Mouse (Mus musculus): Measurements from ENCODE around the gene Ubxn11. TPM values are rescaled to one million over a fixed set of nuclear protein-coding genes. Genes with fewer than 3 reads are reported as not detected.

Ubxn11 gene
- total RNA-seq (2021), result 10 to 100 TPM; 22.6 to 25.0 TPM
- long read RNA-seq, experiment 1, transcript Ubxn11-202 (15 exons, 1,573 nt), result major isoform, 5 of 26 reads
- long read RNA-seq, experiment 1, partial matches to known transcripts, result 1 of 26 reads
- long read RNA-seq, experiment 1, other reads (novel, unspliced or antisense), result 18 of 26 reads
- long read RNA-seq, experiment 2, transcript Ubxn11-202 (15 exons, 1,573 nt), result major isoform, 5 of 25 reads
- long read RNA-seq, experiment 2, partial matches to known transcripts, result 3 of 25 reads
- long read RNA-seq, experiment 2, other reads (novel, unspliced or antisense), result 15 of 25 reads

- DNase-seq (ENCODE audit: low spot score in 2 of 2), result peak; percentile 93
- intact Hi-C loops (cut with DNase I), result no loop called here
These were observed at the start of gene Ubxn11 for GRCm38 (mm10) chr4:134101979-134102741. Gene Ubxn11, plus strand, starts transcription at chr4:134102570.

- intact Hi-C loops (cut with DNase I), result no loop called here
- no peak for DNase-seq (ENCODE audit: low spot score in 2 of 2)
These were observed 48.8 kb upstream of the Ubxn11 start, which contains the start of gene Zfp683 for GRCm38 (mm10) chr4:134053538-134053937. Gene Zfp683, plus strand, starts transcription at chr4:134053838.

DNA sequence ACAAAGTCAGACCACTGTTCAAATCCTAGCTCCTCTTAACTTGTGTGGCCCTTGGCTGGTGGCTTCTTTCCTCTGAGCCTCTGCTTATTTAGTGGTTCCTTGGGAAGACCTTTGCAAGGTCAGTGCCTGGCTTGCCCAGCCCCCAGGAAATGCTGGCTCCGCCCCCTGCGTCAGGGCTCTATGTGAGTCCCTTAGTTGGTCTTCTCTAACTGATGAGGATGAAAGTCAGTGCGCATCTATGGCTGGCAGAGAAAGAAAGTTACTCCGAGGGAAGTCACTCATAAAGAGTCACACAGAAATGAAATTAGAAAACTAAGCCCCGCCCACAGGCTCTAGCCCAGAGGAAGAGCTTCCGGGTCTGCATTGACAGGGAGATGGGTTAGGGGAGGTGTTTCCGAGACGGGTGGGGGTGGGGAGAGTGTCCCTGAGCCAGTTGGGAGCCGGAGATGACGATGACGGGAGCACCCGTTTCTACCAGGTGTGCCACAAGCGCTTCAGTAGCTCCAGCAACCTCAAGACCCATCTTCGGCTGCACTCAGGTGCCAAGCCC, 44.1 kb upstream of the Ubxn11 start:
- no peak for DNase-seq (ENCODE audit: low spot score in 2 of 2)
- intact Hi-C loops (cut with DNase I), result no loop called here

- no peak for DNase-seq (ENCODE audit: low spot score in 2 of 2)
- intact Hi-C loops (cut with DNase I), result no loop called here
These were observed 43.5 kb upstream of the Ubxn11 start for GRCm38 (mm10) chr4:134058908-134059307.

DNA sequence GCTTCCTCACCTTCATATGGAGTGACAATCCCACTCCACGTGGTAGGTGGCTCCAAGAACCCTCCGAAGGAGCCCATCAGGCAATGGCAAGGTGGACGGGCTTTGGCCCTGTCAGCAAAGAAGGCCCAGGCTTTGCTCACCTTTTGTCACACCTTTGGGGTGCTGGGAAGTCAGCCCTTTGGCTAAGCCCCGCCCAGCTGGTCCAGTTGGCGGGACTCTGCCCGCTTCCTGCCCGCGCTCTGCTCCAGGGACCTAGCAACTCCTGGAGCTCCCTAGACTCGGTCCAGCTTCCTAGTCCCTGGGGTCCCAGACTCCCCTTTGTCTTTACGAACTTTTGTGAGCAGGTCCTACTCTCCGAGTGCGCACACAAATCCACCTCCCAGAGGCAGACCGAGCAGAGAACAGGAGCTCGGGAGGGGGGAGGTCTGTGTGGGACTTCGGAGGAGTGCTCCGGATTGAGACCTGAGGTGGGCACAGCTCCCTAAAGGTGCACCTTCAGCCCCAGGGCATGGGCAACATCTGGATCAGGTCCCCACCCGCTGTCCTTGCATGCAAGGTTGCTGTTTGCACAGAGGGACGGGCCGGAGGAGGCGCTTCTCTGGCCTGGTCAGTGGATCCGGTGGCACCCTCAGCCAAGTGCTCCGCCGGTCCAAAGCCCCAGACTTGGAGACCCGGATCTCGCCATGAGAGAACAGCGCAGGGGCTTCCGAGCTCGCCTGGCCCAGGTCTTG, 42.1 kb upstream of the Ubxn11 start, which contains the start of gene Crybg2:
Gene Crybg2 (plus strand): TSS at position 681 of the 731 bp plus-strand sequence.
- intact Hi-C loops (cut with DNase I), result no loop called here
- no peak for DNase-seq (ENCODE audit: low spot score in 2 of 2)

GRCm38 (mm10) chr4:134061166-134061830, 41.1 kb upstream of the Ubxn11 start:
- intact Hi-C loops (cut with DNase I), result no loop called here

GRCm38 (mm10) chr4:134061944-134062446, 40.4 kb upstream of the Ubxn11 start:
- DNase-seq (ENCODE audit: low spot score in 2 of 2), result no peak
- intact Hi-C loops (cut with DNase I), result no loop called here

More at GRCm38 (mm10) chr4:134061166-134061830, 41.1 kb upstream of the Ubxn11 start:
- peak in 1 of 2 experiments; percentile 42 for DNase-seq (ENCODE audit: low spot score in 2 of 2)

DNA sequence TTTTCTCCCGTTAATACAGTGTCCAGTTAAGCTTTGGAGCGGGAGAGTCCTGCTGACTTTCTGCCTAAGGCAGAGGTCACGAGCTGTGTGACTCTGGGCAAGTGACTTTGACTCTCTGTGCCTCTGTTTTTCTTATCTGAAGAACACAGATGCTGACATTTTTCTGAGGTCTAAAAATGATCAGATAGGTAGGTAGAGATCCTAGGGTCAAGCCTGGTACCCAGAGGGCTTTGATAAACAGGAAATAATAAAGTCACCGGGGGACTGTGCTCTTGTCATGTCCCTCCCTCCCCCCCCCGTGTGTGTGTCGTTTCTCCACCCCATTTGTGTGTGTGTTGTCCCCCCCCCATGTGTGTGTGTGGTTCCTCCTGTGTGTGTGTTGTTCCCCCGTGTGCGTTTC, 39.8 kb upstream of the Ubxn11 start:
- no peak for DNase-seq (ENCODE audit: low spot score in 2 of 2)
- intact Hi-C loops (cut with DNase I), result no loop called here

DNA sequence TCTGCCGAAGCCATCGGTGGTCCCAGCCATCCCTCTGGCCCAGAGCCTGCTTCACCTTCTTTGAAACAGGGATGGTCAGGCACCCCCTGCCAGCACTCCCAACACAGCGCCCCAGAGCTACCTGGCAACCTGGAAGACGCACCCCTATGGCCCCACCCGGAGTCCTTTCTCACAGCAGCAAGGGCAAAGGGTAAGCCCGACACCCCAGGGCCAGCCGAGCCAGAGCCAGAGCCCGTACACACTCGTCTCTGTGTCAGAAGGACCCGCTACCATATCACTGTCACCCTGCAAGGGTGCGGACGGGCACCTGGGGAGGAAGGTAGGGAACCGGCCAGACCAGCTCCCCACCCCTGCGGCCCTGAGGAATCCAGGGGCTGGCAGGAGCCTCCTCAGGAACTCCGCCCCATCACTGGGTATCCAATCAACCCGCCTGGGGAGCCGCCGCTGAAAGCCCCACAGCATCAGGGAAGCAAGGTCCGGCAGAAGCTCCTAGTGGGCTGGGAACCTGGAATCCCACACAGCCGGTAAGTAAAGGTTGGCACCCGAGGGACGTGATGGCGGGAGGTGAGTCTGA, 36.9 kb upstream of the Ubxn11 start:
- no peak for DNase-seq (ENCODE audit: low spot score in 2 of 2)
- intact Hi-C loops (cut with DNase I), result no loop called here

GRCm38 (mm10) chr4:134067383-134067782, 35.0 kb upstream of the Ubxn11 start:
- no peak for DNase-seq (ENCODE audit: low spot score in 2 of 2)
- intact Hi-C loops (cut with DNase I), result no loop called here

DNA sequence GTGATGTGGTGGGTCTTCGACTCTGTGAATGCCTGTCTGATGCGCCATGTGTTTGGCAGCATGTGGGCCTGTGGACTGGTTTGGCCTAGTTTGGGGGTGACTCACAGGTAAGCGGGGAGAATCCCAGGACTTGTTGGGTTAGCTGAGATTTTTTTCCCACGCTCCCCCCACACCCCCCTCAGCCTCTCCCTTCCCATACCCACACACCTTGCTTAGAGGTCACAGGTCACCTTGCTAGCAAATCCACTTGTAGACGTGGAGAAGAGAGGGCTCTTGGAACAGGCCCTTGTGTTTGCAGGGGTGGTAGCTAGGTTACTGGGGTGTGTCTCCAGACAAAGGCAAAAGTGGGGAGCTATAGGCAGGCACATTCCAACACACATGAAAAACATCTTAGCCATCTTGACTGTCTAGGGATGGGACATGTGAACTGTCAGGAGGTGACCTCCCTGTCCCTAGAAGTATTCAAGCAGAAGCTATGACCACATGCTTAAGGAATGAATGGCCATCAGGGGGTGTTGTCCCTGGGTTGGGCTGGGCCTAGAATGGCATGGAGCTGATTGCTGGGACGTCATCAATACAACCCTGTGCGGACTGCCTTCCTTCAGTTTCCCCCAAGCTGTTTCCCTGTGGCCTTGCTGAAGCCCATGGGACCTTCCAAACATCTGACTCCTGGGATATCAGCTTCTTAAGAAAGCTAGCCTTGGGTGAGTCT, 34.4 kb upstream of the Ubxn11 start:
- no peak for DNase-seq (ENCODE audit: low spot score in 2 of 2)
- intact Hi-C loops (cut with DNase I), result no loop called here

- intact Hi-C loops (cut with DNase I), result no loop called here
- DNase-seq (ENCODE audit: low spot score in 2 of 2), result no peak
These were observed 33.4 kb upstream of the Ubxn11 start for GRCm38 (mm10) chr4:134068793-134069580.

GRCm38 (mm10) chr4:134078694-134079093, 23.7 kb upstream of the Ubxn11 start:
- intact Hi-C loops (cut with DNase I), result no loop called here
- DNase-seq (ENCODE audit: low spot score in 2 of 2), result peak; percentile 57 to 76

- intact Hi-C loops (cut with DNase I), result no loop called here
- DNase-seq (ENCODE audit: low spot score in 2 of 2), result no peak
These were observed 21.7 kb upstream of the Ubxn11 start for GRCm38 (mm10) chr4:134080674-134081073.

DNA sequence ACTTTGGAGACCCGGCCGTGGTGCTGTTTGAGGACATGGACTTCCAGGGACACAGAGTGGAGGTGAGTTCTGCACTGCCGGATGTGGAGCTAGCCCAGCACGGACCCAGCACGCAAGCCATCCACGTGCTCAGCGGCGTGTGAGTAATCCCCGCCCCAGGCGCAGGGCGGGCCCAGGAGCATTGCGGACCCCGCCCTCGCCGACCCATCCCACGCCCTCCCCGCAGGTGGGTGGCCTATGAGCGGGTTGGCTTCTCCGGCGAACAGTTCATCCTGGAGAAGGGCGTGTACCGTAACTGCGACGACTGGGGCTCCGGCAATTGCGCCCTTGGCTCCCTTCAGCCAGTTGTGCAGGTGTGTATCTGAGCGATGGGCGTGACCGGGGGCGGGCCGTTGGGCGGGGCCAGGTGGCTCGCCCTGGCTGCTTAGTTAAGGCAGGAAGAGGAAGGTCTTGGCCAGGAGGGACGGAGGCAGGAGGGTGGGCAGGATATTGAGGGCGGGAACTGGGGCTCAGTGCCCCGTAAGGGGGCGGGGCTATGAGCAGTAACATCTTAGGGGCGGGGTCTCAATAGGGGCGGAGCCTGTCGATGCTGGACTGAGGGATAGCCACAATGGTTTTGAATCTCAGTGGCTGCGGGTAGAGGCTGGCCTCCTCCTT, 20.5 kb upstream of the Ubxn11 start:
- DNase-seq (ENCODE audit: low spot score in 2 of 2), result peak; percentile 27 to 52
- intact Hi-C loops (cut with DNase I), result no loop called here

DNA sequence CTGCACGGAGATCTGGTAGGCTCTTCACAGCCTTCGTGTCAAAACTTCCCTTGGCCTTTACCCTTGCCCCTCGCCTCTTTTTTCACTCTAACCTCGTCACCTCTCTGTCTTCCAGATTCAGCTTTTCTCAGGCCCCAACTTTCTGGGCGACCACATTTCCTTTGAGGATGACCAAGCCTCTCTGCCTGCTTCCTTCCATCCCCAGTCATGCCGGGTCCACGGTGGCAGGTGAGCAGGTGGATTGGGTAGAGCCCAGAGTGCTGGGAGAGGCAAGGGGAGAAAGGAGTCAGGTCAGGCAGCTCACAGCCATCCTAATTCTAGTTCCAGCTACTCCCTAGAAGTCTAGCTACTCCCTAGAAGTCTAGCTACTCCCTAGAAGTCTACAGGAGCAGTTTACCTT, 19.9 kb upstream of the Ubxn11 start:
- DNase-seq (ENCODE audit: low spot score in 2 of 2), result no peak
- intact Hi-C loops (cut with DNase I), result no loop called here

DNA sequence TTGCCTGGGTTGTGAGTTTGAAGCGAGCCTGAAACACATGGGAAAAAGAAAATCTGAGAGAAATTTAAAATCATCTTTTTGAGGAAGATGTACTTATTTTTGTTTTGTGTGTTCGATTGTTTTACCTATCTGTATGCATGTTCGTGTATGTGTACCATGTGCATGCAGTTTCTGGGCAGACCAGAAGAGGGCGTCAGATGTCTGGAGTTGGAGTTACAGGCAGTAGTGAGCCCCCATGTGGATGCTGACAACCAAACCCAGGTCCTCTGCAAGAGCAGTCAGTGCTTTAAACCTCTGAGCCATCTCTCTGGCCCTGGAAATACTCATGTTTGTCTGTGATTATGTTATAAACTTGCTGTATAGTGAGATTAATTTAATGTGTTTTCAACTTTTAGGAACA, 17.4 kb upstream of the Ubxn11 start:
- no peak for DNase-seq (ENCODE audit: low spot score in 2 of 2)
- intact Hi-C loops (cut with DNase I), result no loop called here
